Mouse (Mus musculus): ENCODE results near the gene Itga11. TPM values are rescaled to one million over a fixed set of nuclear protein-coding genes. Genes with fewer than 3 reads are reported as not detected.

Itga11 gene
- polyA plus RNA-seq (2015; fragmentation: Nextera tagmentation; extraction: Ambion mirVana), result 0.53 and 0.73 TPM in 2 replicates

GRCm38 (mm10) chr9:62677641-62678549 is at the start of gene Itga11:
Gene Itga11 (plus strand): TSS chr9:62677826.
- Histone ChIP-seq H3K27me3 (ENCODE audit: control insufficient read depth, insufficient read depth, low read depth, low read length) (peaks cover 29% of the 10 kb centered on the region), H3K4me2 (ENCODE audit: low read depth, low read length) (peak within 1 kb of the TSS; percentile 88), H3K27ac (ENCODE audit: low read length) (no peak within 1 kb of the TSS), H3K9ac (ENCODE audit: low read length) (peak within 1 kb of the TSS; percentile 60), H3K4me1 (replicated peaks; ENCODE audit: control insufficient read depth, insufficient read depth, low read length) (peaks cover 15% of the 10 kb centered on the region), H3K36me3 (ENCODE audit: control insufficient read depth, insufficient read depth, low read length) (no peaks in the 10 kb centered on the region), H3K9me3 (ENCODE audit: control insufficient read depth, low read length) (no peaks in the 10 kb centered on the region), H3K4me3 (ENCODE audit: low read length) (peak within 1 kb of the TSS; percentile 44)
- peak; percentile 79 for ATAC-seq (ENCODE audit: low read depth)
- WGBS, result 1% methylated on average over 45 of the region's 45 CpGs

GRCm38 (mm10) chr9:62630631-62631240 is 46.9 kb upstream of the Itga11 start:
- Histone ChIP-seq H3K4me3 (ENCODE audit: low read length) (no peak overlapping the region), H3K4me2 (ENCODE audit: low read depth, low read length) (no peak overlapping the region), H3K27me3 (ENCODE audit: control insufficient read depth, insufficient read depth, low read depth, low read length) (no peaks in the 10 kb centered on the region), H3K36me3 (ENCODE audit: control insufficient read depth, insufficient read depth, low read length) (no peaks in the 10 kb centered on the region), H3K27ac (ENCODE audit: low read length) (no peak overlapping the region), H3K9ac (ENCODE audit: low read length) (no peak overlapping the region), H3K4me1 (replicated peaks; ENCODE audit: control insufficient read depth, insufficient read depth, low read length) (no peaks in the 10 kb centered on the region), H3K9me3 (ENCODE audit: control insufficient read depth, low read length) (no peaks in the 10 kb centered on the region)
- no peak for ATAC-seq (ENCODE audit: low read depth)
- 60% methylated on average over 10 of the region's 10 CpGs for WGBS

DNA sequence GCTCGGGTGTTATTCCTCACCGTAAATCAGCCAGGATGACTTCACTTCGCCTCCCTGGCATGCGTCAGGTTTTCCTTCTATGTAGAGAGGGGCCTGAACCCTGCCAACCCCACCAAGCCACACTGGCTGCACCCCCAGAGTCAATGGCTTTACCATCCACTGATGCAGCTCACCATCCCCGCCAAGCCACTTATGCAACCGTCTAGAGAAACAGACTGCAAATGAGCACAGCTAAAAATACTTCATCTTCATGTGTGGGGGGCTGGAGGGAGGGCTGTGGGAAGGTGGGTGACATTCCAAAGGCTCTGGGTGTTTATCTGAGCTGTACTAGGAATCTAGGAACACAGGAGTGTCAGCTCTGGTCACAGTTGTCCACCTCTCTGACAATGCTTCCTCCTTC is 45.2 kb upstream of the Itga11 start:
- H3K4me1 ChIP-seq (replicated peaks; ENCODE audit: control insufficient read depth, insufficient read depth, low read length), result no peaks in the 10 kb centered on the region
- WGBS, result 54% methylated on average over 6 of the region's 6 CpGs
- H3K9me3 ChIP-seq (ENCODE audit: control insufficient read depth, low read length), result no peaks in the 10 kb centered on the region
- ATAC-seq (ENCODE audit: low read depth), result no peak
- H3K9ac ChIP-seq (ENCODE audit: low read length), result no peak overlapping the region
- no peaks in the 10 kb centered on the region for H3K36me3 ChIP-seq (ENCODE audit: control insufficient read depth, insufficient read depth, low read length)
- H3K27me3 ChIP-seq (ENCODE audit: control insufficient read depth, insufficient read depth, low read depth, low read length), result no peaks in the 10 kb centered on the region
- no peak overlapping the region for H3K4me3 ChIP-seq (ENCODE audit: low read length)
- H3K27ac ChIP-seq (ENCODE audit: low read length), result no peak overlapping the region
- no peak overlapping the region for H3K4me2 ChIP-seq (ENCODE audit: low read depth, low read length)

- Histone ChIP-seq H3K27me3 (ENCODE audit: control insufficient read depth, insufficient read depth, low read depth, low read length) (no peaks in the 10 kb centered on the region), H3K9me3 (ENCODE audit: control insufficient read depth, low read length) (no peaks in the 10 kb centered on the region), H3K4me2 (ENCODE audit: low read depth, low read length) (no peak overlapping the region), H3K27ac (ENCODE audit: low read length) (no peak overlapping the region), H3K36me3 (ENCODE audit: control insufficient read depth, insufficient read depth, low read length) (no peaks in the 10 kb centered on the region), H3K9ac (ENCODE audit: low read length) (no peak overlapping the region), H3K4me3 (ENCODE audit: low read length) (no peak overlapping the region), H3K4me1 (replicated peaks; ENCODE audit: control insufficient read depth, insufficient read depth, low read length) (no peaks in the 10 kb centered on the region)
- ATAC-seq (ENCODE audit: low read depth), result no peak
- 22% methylated on average over 6 of the region's 6 CpGs for WGBS
Measured at GRCm38 (mm10) chr9:62638045-62638444, 39.6 kb upstream of the Itga11 start.

DNA sequence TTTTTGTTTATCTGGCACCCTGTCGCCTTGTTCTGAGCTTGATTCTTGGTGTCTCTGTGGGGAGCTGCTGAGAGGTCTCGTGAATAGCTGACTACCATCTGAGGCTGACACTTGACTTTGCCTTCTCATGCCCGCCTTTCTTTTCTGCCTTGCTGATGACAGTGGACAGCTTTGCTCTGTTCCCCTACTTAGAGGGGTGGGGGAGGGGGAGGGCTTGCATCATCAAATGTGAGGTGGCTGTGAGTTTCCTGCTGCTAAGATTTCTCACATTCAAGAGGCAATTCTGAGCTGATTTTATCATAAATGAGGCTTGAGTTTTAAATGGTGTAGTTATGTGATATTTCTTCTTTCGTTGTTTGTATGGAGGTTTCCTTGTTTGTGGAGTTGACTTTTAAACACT is 37.9 kb upstream of the Itga11 start:
- Histone ChIP-seq H3K4me3 (ENCODE audit: low read length) (no peak overlapping the region), H3K36me3 (ENCODE audit: control insufficient read depth, insufficient read depth, low read length) (no peaks in the 10 kb centered on the region), H3K27ac (ENCODE audit: low read length) (no peak overlapping the region), H3K9ac (ENCODE audit: low read length) (no peak overlapping the region), H3K9me3 (ENCODE audit: control insufficient read depth, low read length) (no peaks in the 10 kb centered on the region), H3K4me2 (ENCODE audit: low read depth, low read length) (no peak overlapping the region), H3K4me1 (replicated peaks; ENCODE audit: control insufficient read depth, insufficient read depth, low read length) (no peaks in the 10 kb centered on the region), H3K27me3 (ENCODE audit: control insufficient read depth, insufficient read depth, low read depth, low read length) (no peaks in the 10 kb centered on the region)
- WGBS, result 50% methylated on average over 4 of the region's 4 CpGs
- no peak for ATAC-seq (ENCODE audit: low read depth)

DNA sequence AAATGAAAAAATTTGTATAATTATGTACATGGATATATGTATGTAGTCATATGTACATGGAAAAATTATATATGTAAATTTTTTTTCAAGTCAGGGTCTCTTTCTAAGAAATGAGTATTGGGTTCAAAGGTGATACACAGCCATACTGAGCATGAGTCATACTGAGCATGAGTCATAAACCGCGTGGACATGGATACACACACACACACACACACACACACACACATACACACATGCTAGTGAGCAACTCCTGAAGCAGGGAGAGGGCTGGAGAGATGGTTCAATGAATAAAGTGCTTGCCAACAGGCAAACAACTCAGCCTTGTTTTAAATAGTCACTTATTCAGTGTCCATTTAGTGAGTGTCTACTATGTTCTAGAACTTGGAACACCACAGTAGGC is 37.4 kb upstream of the Itga11 start:
- Histone ChIP-seq H3K4me3 (ENCODE audit: low read length) (no peak overlapping the region), H3K9me3 (ENCODE audit: control insufficient read depth, low read length) (no peaks in the 10 kb centered on the region), H3K4me2 (ENCODE audit: low read depth, low read length) (no peak overlapping the region), H3K9ac (ENCODE audit: low read length) (no peak overlapping the region), H3K27me3 (ENCODE audit: control insufficient read depth, insufficient read depth, low read depth, low read length) (no peaks in the 10 kb centered on the region), H3K27ac (ENCODE audit: low read length) (no peak overlapping the region), H3K36me3 (ENCODE audit: control insufficient read depth, insufficient read depth, low read length) (no peaks in the 10 kb centered on the region), H3K4me1 (replicated peaks; ENCODE audit: control insufficient read depth, insufficient read depth, low read length) (no peaks in the 10 kb centered on the region)
- WGBS, result 87% methylated on average over 2 of the region's 2 CpGs
- no peak for ATAC-seq (ENCODE audit: low read depth)

- Histone ChIP-seq H3K4me3 (ENCODE audit: low read length) (no peak overlapping the region), H3K4me2 (ENCODE audit: low read depth, low read length) (no peak overlapping the region), H3K9me3 (ENCODE audit: control insufficient read depth, low read length) (no peaks in the 10 kb centered on the region), H3K4me1 (replicated peaks; ENCODE audit: control insufficient read depth, insufficient read depth, low read length) (peaks cover 6% of the 10 kb centered on the region), H3K9ac (ENCODE audit: low read length) (no peak overlapping the region; the same call in 1 of the 2 replicates), H3K27ac (ENCODE audit: low read length) (no peak overlapping the region), H3K36me3 (ENCODE audit: control insufficient read depth, insufficient read depth, low read length) (no peaks in the 10 kb centered on the region), H3K27me3 (ENCODE audit: control insufficient read depth, insufficient read depth, low read depth, low read length) (no peaks in the 10 kb centered on the region)
- WGBS, result 53% methylated on average over 6 of the region's 6 CpGs
- ATAC-seq (ENCODE audit: low read depth), result peak; percentile 20; the same call in 1 of the 2 replicates
Measured at GRCm38 (mm10) chr9:62645716-62646400, 31.8 kb upstream of the Itga11 start.

GRCm38 (mm10) chr9:62646721-62647183 is 30.9 kb upstream of the Itga11 start:
- WGBS, result 47% methylated on average over 7 of the region's 7 CpGs
- Histone ChIP-seq H3K4me1 (replicated peaks; ENCODE audit: control insufficient read depth, insufficient read depth, low read length) (peaks cover 6% of the 10 kb centered on the region), H3K27me3 (ENCODE audit: control insufficient read depth, insufficient read depth, low read depth, low read length) (no peaks in the 10 kb centered on the region), H3K9ac (ENCODE audit: low read length) (no peak overlapping the region), H3K4me2 (ENCODE audit: low read depth, low read length) (no peak overlapping the region), H3K36me3 (ENCODE audit: control insufficient read depth, insufficient read depth, low read length) (no peaks in the 10 kb centered on the region), H3K27ac (ENCODE audit: low read length) (peak overlapping the region; percentile 7; the same call in 1 of the 2 replicates), H3K4me3 (ENCODE audit: low read length) (no peak overlapping the region), H3K9me3 (ENCODE audit: control insufficient read depth, low read length) (no peaks in the 10 kb centered on the region)
- peak; percentile 62; the same call in 1 of the 2 replicates for ATAC-seq (ENCODE audit: low read depth)

DNA sequence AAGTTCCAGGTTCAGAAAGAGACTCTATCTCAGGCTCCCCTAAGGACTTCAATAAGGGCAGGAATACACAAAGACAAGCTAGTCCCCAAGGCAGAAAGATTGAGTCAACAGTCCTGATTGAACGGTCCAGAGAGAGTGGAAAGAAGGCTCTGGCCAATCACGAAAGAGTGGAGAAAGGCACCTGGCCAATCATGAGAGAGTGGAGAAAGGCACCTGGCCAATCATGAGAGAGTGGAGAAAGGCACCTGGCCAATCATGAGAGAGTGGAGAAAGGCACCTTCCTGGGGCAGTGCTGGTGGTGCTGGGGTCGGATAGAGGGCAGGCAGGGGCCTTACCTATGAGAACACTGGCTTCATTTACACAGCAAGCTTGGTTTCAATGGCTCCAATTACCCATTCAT is 28.2 kb upstream of the Itga11 start:
- H3K27me3 ChIP-seq (ENCODE audit: control insufficient read depth, insufficient read depth, low read depth, low read length), result no peaks in the 10 kb centered on the region
- 69% methylated on average over 3 of the region's 3 CpGs for WGBS

More for the DNA sequence above, 28.2 kb upstream of the Itga11 start:
- H3K27ac ChIP-seq (ENCODE audit: low read length), result no peak overlapping the region
- no peaks in the 10 kb centered on the region for H3K9me3 ChIP-seq (ENCODE audit: control insufficient read depth, low read length)
- no peak overlapping the region for H3K4me2 ChIP-seq (ENCODE audit: low read depth, low read length)
- no peak for ATAC-seq (ENCODE audit: low read depth)
- H3K9ac ChIP-seq (ENCODE audit: low read length), result no peak overlapping the region
- H3K4me3 ChIP-seq (ENCODE audit: low read length), result no peak overlapping the region
- no peaks in the 10 kb centered on the region for H3K36me3 ChIP-seq (ENCODE audit: control insufficient read depth, insufficient read depth, low read length)
- H3K4me1 ChIP-seq (replicated peaks; ENCODE audit: control insufficient read depth, insufficient read depth, low read length), result peaks cover 6% of the 10 kb centered on the region
